Mouse (Mus musculus): ENCODE data around the gene Nup210. TPM values are rescaled to one million over a fixed set of nuclear protein-coding genes. Genes with fewer than 3 reads are reported as not detected.

Gene Nup210
- polyA plus RNA-seq, 1 experiment from 2014 or later = 11.8 TPM

- Histone ChIP-seq H3K4me3 (ENCODE audit: low read depth, low read length) (no peak overlapping the region), H3K9ac (replicated peaks) (no peak overlapping the region), H3K4me1 (ENCODE audit: insufficient read depth) (no peaks in the 10 kb centered on the region), H3K9me3 (ENCODE audit: low read length) (no peaks in the 10 kb centered on the region), H3K27ac (ENCODE audit: low read depth) (no peak overlapping the region), H3K4me2 (ENCODE audit: low read depth, low read length) (no peak overlapping the region), H3K36me3 (replicated peaks; ENCODE audit: insufficient read depth, low read length) (peaks cover 30% of the 10 kb centered on the region), H3K27me3 (ENCODE audit: insufficient read depth, low read length) (no peaks in the 10 kb centered on the region)
- TF ChIP-seq CTCF (IDR thresholded peaks at IDR 0.05; ENCODE audit: low read depth) = no peak
- DNase-seq (no peak), ATAC-seq (no peak)
- WGBS (ENCODE audit: insufficient replicate concordance) = 62% methylated on average over 9 of the region's 9 CpGs
These were observed 102.3 kb downstream of the Nup210 start for GRCm38 (mm10) chr6:91014198-91014958.

- Histone ChIP-seq H3K36me3 (replicated peaks; ENCODE audit: insufficient read depth, low read length) (peaks cover 22% of the 10 kb centered on the region), H3K4me3 (ENCODE audit: low read depth, low read length) (no peak overlapping the region), H3K9ac (replicated peaks) (no peak overlapping the region), H3K4me2 (ENCODE audit: low read depth, low read length) (no peak overlapping the region), H3K27me3 (ENCODE audit: insufficient read depth, low read length) (no peaks in the 10 kb centered on the region), H3K9me3 (ENCODE audit: low read length) (no peaks in the 10 kb centered on the region), H3K4me1 (ENCODE audit: insufficient read depth) (no peaks in the 10 kb centered on the region), H3K27ac (ENCODE audit: low read depth) (no peak overlapping the region)
- DNase-seq (no peak), ATAC-seq (no peak)
- 79% methylated on average over 3 of the region's 3 CpGs for WGBS (ENCODE audit: insufficient replicate concordance)
- no peak for TF ChIP-seq EP300 (IDR thresholded peaks at IDR 0.05; ENCODE audit: low read depth)
- no peak for TF ChIP-seq CTCF (IDR thresholded peaks at IDR 0.05; ENCODE audit: low read depth)
These were observed 104.2 kb downstream of the Nup210 start for GRCm38 (mm10) chr6:91012458-91012857.

GRCm38 (mm10) chr6:91011568-91011967 is 105.1 kb downstream of the Nup210 start:
- no peak overlapping the region for H3K9ac ChIP-seq (replicated peaks)
- no peaks in the 10 kb centered on the region for H3K27me3 ChIP-seq (ENCODE audit: insufficient read depth, low read length)
- H3K36me3 ChIP-seq (replicated peaks; ENCODE audit: insufficient read depth, low read length) = peaks cover 19% of the 10 kb centered on the region
- no peak overlapping the region for H3K4me3 ChIP-seq (ENCODE audit: low read depth, low read length)
- no peak for ATAC-seq
- H3K4me2 ChIP-seq (ENCODE audit: low read depth, low read length) = no peak overlapping the region
- TF ChIP-seq EP300 (IDR thresholded peaks at IDR 0.05; ENCODE audit: low read depth) (no peak), CTCF (IDR thresholded peaks at IDR 0.05; ENCODE audit: low read depth) (no peak)
- H3K27ac ChIP-seq (ENCODE audit: low read depth) = no peak overlapping the region
- no peak for DNase-seq
- H3K9me3 ChIP-seq (ENCODE audit: low read length) = no peaks in the 10 kb centered on the region
- no peaks in the 10 kb centered on the region; the same call in 1 of the 2 replicates for H3K4me1 ChIP-seq (ENCODE audit: insufficient read depth)
- 71% methylated on average over 4 of the region's 4 CpGs for WGBS (ENCODE audit: insufficient replicate concordance)

GRCm38 (mm10) chr6:91008284-91008830 is 108.3 kb downstream of the Nup210 start:
- Histone ChIP-seq H3K4me3 (ENCODE audit: low read depth, low read length) (no peak overlapping the region), H3K4me2 (ENCODE audit: low read depth, low read length) (no peak overlapping the region; the same call in 1 of the 2 replicates), H3K9ac (replicated peaks) (no peak overlapping the region), H3K27ac (ENCODE audit: low read depth) (no peak overlapping the region; the same call in 1 of the 2 replicates), H3K4me1 (ENCODE audit: insufficient read depth) (peaks cover 5% of the 10 kb centered on the region), H3K9me3 (ENCODE audit: low read length) (no peaks in the 10 kb centered on the region), H3K36me3 (replicated peaks; ENCODE audit: insufficient read depth, low read length) (0 out of 2 replicates have a peak, but pooled peaks cover 3% of the 10 kb centered on the region), H3K27me3 (ENCODE audit: insufficient read depth, low read length) (no peaks in the 10 kb centered on the region)
- ATAC-seq = peak; percentile 58; the same call in 1 of the 2 replicates
- DNase-seq = no peak
- 74% methylated on average over 3 of the region's 3 CpGs for WGBS (ENCODE audit: insufficient replicate concordance)
- TF ChIP-seq CTCF (IDR thresholded peaks at IDR 0.05; ENCODE audit: low read depth) (no peak), EP300 (IDR thresholded peaks at IDR 0.05; ENCODE audit: low read depth) (no peak)

- no peaks in the 10 kb centered on the region for H3K36me3 ChIP-seq (replicated peaks; ENCODE audit: insufficient read depth, low read length)
- H3K4me1 ChIP-seq (ENCODE audit: insufficient read depth) = peaks cover 6% of the 10 kb centered on the region
- TF ChIP-seq CTCF (IDR thresholded peaks at IDR 0.05; ENCODE audit: low read depth) = no peak
- peak; percentile 63 for TF ChIP-seq EP300 (IDR thresholded peaks at IDR 0.05; ENCODE audit: low read depth)
- WGBS (ENCODE audit: insufficient replicate concordance) = 40% methylated on average over 2 of the region's 2 CpGs
- ATAC-seq (peak; percentile 63), DNase-seq (no peak)
- H3K9ac ChIP-seq (replicated peaks) = no peak overlapping the region
- no peak overlapping the region; the same call in 1 of the 2 replicates for H3K27ac ChIP-seq (ENCODE audit: low read depth)
- no peaks in the 10 kb centered on the region for H3K27me3 ChIP-seq (ENCODE audit: insufficient read depth, low read length)
- H3K4me3 ChIP-seq (ENCODE audit: low read depth, low read length) = no peak overlapping the region
- H3K9me3 ChIP-seq (ENCODE audit: low read length) = no peaks in the 10 kb centered on the region
- H3K4me2 ChIP-seq (ENCODE audit: low read depth, low read length) = no peak overlapping the region
These were observed 109.4 kb downstream of the Nup210 start for GRCm38 (mm10) chr6:91007207-91007606.

GRCm38 (mm10) chr6:91004157-91004556 is 112.5 kb downstream of the Nup210 start:
- no peak overlapping the region for H3K4me2 ChIP-seq (ENCODE audit: low read depth, low read length)
- ATAC-seq (no peak), DNase-seq (no peak)
- TF ChIP-seq CTCF (IDR thresholded peaks at IDR 0.05; ENCODE audit: low read depth) (no peak), EP300 (IDR thresholded peaks at IDR 0.05; ENCODE audit: low read depth) (no peak)
- WGBS (ENCODE audit: insufficient replicate concordance) = 80% methylated on average over 2 of the region's 2 CpGs
- no peak overlapping the region for H3K4me3 ChIP-seq (ENCODE audit: low read depth, low read length)
- no peak overlapping the region for H3K9ac ChIP-seq (replicated peaks)
- no peaks in the 10 kb centered on the region for H3K36me3 ChIP-seq (replicated peaks; ENCODE audit: insufficient read depth, low read length)
- no peak overlapping the region for H3K27ac ChIP-seq (ENCODE audit: low read depth)
- H3K27me3 ChIP-seq (ENCODE audit: insufficient read depth, low read length) = no peaks in the 10 kb centered on the region
- peaks cover 6% of the 10 kb centered on the region for H3K4me1 ChIP-seq (ENCODE audit: insufficient read depth)
- no peaks in the 10 kb centered on the region for H3K9me3 ChIP-seq (ENCODE audit: low read length)
